Mouse (Mus musculus) adipocyte (in vitro differentiated cells): ENCODE results near the gene Eya2.
"Not testable (repeated sequence)": the region's sequence is repeated elsewhere in the genome, so short reads cannot be mapped to it uniquely, and the experiment has no call there.

Experiments used
- DNase-seq: peaks from one replicate; pipeline ENCODE4 v3.0.0-alpha.2; 2016; ENCODE audit warnings: low spot score

The Eya2 gene

DNA sequence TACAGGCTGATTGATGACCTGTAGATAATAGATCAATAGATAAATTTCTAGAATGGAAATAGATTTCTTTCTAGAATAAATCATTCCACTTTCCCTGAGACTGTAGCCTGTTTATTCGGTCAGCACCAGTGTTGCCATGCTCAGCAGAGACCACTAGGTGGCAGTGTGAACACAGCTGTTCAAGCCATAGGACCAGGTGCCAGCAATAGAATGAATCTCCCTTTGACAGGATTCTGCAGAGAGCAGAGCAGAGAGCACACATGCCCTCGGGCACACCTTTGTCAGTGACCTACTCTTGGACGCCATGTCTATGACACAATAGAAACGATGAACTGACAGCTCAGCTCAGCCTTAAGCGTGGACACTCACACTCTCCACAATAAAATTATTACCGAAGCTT is 184.1 kb downstream of the Eya2 start:
- peak; percentile 87 for DNase-seq

DNA sequence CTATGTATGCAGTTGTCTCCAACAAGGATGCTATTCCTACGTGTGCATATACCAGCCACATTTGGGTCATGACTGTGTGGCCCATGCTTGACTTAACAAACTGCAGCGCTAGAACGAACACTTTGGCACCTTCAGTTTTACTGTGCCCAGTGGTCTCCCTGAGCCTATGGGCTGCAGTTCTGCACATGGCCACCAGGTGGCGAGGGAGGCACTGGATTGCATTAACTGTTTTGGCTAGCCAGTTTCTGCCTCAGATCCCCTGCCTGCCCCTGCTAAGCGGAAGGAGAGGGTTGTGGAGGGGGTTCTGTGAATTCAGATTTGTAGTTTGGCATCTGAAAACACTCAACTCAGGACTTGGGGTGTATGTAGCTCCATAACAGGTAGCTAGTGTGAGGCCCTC is 187.5 kb downstream of the Eya2 start:
- peak; percentile 81 for DNase-seq

DNA sequence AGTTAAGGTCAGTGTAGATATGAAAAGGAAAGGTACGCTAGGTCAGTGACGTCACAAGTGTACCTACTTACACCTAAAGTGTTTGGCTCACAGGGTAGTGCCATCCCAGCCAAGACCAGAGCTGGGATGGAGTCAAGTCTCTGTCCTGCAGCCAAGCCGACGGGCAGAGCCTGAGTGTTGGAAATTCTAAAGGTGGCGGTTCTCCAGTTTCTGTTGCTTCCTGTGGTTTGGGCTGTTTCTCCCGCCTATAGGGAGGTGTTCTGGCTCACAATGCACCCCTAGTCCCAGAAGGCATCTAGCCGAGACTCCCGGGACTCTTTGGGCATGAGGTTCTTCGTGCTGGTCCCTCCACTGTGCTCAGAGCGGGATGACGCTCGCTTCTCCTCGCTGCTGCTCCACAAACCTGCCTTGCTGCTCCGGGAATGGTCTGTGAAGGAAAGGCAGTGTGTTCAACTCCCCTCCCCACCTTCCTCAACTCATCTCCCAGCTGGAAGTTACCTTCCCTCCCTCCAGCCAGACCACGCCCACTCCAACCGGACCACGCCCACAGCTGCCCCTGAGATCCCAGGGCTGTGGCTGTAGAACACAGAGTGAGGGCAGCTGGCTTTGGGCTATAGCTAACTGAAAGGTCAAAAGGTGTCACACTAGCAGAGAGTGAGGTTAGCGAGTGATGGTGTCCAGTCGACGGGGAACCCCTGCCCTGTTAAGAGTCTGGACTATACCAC is 190.6 kb downstream of the Eya2 start:
- no peak for DNase-seq

DNA sequence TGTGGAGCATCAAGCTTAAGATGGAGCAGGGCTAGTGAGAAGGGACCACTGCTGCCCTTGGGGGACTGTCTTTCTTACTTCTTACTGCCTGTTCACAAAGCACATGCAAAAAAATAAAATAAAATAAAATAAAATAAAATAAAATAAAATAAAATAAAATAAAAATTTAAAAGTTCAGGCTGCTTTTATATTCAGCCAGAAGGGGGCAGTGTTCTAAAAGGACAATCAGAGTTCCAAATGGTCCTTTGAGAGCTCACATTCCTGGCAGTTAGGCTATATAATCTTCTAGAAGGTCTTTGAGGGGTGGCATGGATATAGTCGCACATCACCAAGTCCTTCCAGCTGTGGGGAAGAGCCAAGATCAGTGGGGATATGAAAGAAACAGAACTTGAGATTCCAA is 191.6 kb downstream of the Eya2 start:
- DNase-seq: peak; percentile 18

DNA sequence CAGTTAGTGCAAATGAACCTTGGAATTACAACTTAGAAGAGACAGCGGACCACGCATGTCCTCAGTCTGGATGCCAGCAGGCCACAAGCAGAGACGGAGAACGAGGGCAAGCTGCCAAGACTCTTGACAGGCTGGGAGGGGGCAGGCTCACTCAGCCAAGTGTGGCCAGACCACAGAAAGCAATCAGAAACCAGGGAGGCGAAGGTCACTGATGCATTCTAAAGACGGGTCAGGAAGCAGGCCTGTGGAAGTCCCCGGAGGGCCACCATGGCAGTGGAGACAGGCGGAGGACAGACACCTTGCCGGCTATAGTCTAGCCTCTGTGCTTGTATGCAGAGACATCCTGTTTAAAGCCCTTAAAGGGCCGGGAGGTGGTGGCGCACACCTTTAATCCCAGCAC is 193.2 kb downstream of the Eya2 start:
- peak; percentile 88 for DNase-seq

DNA sequence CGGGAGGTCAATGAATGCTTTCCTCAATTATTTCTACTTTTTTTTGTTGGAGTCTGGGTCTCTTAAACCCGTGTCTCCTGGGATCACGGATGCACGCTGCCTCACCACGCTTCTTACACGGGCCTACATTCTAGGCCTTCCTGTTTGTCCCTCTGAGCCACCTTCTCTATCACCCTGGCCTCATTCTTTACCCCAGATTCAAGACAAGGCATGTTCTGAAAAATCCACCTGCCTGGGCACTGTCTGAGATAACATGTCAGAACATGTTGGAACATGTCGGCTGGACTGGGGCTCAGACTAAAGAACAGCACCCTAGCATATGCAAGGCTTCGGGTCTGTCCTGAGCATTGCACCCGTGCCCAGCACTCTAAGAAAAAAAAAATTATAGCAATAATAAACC is 194.0 kb downstream of the Eya2 start:
- no peak for DNase-seq

DNA sequence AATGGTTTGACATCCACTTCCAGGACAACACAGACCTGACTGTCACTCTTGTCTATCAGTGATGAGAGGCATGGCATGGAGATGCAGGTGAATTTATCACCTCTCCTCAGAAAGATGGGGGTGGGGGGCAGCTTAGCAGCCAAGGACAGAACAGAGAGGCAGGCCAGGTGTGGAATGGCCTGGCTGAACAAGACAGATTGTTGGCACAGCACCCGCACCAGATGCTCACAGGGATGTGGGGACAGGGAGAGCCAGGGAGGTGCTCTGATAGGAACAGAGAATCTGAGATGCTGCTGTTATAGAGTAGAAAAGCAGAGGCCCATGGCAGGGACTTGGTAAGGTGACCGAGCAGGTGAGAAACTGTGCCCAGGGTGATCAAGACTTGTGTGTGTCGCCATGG is 194.8 kb downstream of the Eya2 start:
- DNase-seq: no peak

DNA sequence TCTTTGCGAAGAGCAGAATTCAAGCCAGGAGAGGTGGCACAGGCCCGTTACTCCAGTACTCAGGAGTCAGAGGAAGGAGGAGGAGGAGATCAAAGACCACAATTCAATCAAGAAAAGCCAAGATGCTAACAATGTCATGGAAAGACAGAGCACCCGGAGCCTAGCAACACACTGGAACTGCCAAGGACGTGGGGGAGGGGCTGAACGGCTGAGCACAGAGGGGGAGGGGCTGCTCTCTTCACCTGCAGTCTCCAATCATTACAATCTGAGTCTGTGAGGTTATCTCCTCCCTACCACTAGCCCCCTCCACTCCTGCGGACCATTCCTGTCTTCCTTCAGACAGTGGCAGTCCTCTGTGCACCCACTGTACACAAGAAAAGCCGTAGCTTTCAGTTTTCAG is 196.2 kb downstream of the Eya2 start:
- DNase-seq: no peak

DNA sequence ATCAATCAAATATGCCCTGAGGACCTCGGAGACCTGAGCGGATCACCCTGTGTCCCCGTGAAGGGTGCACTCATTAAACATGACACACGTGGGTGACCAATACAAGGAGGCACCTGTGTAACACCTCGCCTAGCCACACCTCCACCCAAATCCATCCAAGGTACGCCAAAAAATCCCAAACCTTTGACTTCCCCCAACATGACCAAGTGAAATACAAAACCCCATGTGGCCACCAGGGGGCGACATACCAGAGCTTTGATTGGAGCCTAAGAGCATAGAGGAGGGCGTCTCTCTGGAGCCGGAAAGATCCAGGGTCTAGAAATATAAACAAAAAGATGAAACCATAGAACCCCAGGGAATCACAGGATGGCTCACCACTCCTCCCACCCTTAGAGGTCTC is 196.8 kb downstream of the Eya2 start:
- peak; percentile 60 for DNase-seq

DNA sequence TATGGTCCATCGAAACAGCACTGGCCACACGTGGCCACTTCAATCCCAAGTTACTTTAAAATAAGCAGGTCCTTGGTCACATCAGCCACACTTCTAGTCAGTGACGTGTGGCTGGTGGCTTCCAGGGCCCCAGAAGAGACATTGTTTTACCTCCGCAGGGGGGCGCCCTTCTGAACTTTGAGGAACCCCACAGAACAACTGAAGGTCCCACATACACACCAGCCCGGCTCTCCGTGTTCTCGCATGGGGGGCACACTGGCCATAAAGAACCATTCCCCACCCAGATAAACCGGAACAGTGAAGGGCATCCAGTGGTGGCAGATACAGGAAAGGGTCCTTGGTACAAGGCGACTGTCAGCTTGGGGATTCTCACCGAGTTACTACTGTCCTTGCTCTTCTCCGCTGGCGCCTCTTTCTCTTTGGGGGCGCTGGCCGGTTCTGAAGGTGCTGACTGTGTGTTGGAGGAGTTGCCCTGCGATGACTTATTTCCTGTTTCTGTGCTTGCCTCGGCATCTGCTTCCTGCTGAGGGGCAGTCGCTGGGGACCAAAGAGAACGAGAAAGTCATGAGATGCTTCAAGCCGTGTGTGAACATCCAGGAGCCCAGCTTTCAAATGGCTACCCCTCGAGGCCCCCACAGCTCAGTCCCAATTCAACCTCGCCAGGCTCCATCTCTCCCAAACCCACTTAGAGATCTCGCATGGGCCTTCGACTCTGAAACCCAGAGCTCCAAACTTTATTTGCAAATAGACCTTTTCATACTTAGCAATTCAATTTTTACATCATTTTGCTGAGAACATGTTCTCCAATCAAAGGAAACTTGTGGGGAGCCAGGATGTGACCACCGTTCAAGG is 197.8 kb downstream of the Eya2 start:
- DNase-seq: no peak

DNA sequence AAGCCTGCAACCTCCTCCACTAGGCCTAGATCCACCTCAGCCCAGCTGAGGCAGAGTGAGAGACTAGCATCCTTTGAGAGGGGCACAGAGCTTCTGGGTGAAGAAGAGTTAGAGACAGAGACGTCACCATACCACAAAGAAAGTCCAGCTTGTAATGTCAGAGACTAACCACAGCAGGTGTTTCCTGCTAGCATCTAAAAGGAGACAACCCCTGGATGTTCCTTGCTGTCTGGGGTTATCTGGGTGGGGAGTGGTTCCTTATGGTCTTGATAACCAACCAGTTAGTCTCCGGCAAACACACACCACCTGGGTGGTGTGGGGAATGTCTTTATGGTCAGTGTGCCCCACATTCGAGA is 198.4 kb downstream of the Eya2 start:
- DNase-seq: no peak

DNA sequence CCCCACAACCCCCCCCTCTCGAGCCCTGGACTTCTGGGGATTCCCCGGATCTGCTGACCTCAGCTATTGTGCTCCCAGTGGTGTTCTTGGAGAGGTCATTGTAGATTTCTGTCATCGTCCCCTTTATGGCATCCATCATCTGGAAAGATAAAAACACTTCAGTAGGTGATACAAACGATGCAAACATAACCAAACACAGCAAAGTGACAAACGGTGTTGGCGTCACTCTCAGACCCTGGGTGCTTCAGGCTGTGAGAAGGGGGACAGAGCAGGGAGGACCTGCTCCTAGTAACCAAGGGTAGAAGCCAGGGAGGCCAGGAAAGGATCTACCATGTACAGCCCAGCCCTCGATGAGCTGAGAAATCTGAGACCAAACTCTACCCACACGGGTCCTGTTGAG is 203.0 kb downstream of the Eya2 start:
- peak; percentile 38 for DNase-seq

DNA sequence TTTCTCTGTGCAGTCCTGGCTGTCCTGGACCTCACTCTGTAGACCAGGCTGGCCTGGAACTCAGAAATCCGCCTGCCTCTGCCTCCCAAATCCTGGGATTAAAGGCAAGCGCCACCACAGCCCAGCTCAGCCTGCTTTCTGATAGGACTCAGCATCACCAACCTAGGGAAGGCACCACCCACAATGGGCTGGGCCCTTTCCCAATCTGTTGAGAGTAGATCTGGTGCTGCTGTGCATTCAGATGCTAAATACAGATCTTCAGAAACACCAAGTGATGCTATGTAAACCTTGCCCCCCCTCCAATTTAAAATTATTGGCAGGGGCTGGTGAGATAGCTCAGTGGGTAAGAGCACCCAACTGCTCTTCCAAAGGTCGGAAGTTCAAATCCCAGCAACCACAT is 205.3 kb downstream of the Eya2 start:
- not testable (repeated sequence) for DNase-seq

DNA sequence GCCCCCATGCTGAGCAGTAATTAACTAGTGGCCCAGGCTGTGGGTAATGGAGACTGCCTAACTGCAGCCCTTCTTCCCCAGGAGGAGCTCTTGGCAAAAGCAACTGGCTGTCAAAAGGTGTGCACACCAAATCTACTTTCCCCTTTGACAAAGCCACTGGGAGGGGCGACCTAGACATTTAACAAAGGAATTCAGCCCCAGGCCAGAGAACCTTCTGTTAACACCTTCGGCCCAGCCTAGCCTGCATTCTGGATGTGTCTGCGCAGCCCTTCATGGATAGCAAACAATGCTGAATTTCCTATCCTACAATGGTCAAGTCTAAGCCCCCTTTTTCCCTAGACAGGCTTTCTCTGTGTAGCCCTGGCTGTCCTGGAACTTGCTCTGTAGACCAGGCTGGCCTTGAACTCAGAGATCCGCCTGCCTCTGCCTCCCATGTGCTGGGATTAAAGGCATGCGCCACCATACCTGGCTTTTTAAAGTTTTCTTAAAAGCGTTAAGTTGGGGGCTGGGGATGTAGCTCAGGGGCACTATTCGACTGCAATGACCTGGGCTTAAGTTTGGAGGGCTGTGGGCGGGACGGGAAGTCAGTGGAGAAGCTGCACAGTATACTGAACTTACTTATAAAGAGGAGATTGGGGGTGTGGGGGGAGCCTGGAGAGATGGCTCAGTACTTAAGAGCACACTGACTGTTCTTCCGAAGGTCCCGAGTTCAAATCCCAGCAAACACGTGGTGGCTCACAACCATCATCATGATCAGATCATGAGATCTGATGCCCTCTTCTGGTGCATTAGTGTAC is 213.5 kb downstream of the Eya2 start:
- DNase-seq: no peak

DNA sequence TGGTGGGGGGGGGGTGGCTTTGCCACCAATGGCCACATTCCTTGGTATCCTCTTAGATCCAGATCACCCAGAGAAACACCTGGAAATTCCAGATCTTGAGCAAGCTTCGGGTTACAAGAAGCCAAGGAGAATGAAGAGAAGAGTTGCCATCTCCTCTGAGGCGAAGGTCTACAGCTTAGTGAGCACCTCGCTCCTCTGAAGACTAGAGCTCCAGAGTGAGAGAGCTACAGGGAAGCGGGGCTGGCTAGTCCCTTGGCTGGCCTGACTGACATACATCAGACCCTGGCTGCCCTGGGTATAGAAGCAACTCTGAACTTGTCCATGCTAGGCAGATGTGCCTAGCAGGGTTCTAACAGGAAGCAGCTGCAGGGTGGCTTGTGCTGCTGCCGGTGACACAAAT is 214.3 kb downstream of the Eya2 start:
- no peak for DNase-seq

DNA sequence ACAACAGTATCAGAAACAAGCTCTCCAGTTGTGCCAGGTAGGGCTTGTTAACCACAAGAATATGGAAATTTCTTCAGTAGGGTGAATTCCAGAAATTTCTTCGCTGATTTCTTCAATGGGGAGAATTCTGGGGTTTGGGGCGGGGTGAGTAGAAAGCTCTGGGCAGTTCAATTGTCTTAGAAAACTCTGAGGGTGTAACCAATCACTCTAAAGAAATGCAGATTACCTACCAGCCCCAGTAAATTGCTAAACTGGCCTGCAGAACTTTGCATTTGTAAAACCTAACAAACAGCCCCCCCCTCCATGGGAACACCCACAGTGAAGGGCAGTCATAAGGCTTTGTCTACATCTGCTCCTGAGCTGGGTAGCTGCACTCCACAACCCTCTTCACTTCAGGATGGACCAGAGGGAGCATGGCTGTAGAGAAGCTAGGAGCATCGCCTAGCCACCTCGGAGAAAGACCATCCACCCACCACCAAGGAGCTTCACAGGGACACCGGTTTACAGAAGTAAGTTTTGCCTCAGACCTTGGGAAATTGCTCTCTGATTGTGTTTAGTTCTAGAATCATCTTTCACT is 215.2 kb downstream of the Eya2 start:
- no peak for DNase-seq

DNA sequence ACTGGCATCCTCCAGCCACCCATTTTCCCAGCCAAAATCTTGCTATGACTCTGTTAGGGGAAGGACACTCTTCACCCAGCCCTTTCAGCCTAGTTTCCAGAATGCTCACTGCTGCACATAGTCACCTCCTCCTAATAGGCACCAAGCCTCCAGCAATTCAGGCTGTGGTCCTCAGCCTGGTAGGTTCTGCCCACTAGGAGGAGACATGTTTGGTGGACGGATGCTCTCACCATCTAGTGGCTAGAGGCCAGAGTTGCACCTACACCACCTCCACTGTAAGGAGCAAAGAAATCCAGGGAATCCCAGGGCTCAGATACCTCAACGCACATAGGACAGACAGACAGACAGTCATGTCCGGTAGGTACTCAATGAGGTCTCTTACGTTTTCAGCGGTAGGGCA is 216.7 kb downstream of the Eya2 start:
- DNase-seq: peak; percentile 30

DNA sequence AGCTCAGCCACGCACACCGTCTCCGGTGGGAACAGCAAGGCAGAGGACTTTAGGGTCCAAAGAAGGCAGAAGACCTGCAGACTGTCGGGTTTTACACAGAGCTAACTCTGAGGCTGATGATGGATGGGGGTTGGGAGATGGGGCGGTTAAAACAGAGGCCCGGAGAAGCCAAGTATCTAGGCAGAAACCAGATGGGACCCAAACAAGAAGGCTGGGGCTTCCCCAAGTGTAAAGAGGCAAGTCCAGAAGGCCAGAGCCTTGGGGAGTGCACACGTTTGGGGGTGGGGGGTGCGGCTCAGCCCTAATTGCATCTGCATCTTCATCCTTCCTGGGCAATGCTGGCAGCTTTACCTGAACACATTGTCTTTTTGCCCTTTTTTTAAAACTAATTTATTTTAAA is 218.1 kb downstream of the Eya2 start:
- no peak for DNase-seq

DNA sequence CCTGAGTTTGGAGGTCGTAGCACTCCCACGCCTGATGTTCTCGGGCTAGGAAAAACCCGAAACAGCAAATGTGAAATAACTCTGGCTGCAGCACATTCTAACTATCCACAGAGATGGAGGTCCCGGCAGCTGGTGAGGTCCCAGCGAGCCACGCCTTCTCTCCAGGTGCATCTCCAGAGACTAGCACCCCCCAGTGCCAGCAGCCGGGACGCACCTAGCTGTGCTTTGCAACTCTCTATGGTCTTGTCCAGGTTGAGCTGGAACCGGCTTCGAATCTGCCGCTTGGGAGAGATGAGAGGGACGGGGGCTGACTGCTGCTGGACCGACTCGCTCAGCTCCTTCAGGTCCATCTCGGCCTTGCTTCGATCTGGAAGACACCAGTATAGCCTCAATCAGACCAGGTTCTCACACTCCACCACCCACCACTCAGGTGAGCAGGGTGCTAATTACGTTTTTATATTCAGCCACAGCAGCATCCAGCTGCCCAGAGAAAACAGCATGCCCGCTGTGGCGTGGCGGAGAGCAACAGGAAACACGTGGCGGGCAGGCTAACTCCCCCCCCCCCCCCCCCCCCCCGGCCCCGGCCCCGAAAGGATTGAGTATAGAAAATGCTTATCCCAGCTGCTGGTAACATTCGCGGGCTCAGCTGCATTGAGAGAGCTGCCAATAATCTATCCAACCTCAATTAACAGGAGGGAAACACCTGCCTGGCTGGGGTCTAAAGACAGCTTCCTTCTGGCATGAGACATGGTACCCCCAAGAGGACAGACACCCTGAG is 220.5 kb downstream of the Eya2 start:
- DNase-seq: no peak

DNA sequence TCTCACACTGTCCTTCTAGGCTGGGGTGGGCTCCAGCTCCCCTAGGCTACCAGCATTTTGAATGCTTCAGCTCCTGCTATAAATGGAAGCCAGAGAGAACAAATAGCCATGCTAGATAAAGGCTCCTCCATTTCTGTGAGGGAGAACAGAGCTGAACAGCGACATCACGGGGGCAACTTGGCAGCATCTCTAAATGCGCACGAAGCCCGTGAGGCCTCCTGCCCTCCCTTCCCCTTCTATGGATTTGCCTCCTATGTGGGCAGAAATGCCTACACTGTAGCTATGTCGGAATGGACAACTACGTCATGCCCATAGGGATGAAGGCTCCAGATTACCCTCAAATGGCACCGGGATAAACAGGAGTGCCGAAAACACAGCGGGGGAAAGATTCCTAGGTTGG is 222.6 kb downstream of the Eya2 start:
- no peak for DNase-seq

DNA sequence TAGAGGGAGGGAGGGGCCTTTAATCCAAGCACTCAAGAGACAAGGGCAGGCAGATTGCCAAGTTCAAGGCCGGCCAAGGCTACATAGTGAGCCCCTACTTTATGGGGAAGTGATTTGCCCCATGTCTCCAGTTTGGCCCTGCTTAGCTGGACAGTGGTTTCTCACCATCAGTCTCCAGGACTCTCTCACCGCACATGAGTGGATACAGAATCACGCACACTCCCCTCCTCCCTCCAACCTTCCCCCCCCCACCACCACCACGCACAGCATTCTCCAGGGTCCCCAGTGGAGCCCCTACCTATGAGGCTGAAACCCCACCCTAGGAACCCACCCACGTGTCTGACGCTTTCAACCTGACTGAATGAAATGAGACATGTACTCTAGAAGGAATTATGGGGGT is 223.7 kb downstream of the Eya2 start:
- no peak for DNase-seq
